Mouse (Mus musculus) lung, postnatal 0 days (tissue): ENCODE results near the gene Gm10277.

ENCODE experiments used
- CTCF ChIP-seq: IDR thresholded peaks from 2 replicates; pipeline ENCODE4 v1.5.1; 2016; ENCODE audit warnings: antibody characterized with exemption, mild to moderate bottlenecking
- EP300 ChIP-seq: IDR thresholded peaks from 2 replicates; pipeline ENCODE4 v1.6.1; 2016; ENCODE audit warnings: antibody characterized with exemption, mild to moderate bottlenecking, control low read depth

DNA sequence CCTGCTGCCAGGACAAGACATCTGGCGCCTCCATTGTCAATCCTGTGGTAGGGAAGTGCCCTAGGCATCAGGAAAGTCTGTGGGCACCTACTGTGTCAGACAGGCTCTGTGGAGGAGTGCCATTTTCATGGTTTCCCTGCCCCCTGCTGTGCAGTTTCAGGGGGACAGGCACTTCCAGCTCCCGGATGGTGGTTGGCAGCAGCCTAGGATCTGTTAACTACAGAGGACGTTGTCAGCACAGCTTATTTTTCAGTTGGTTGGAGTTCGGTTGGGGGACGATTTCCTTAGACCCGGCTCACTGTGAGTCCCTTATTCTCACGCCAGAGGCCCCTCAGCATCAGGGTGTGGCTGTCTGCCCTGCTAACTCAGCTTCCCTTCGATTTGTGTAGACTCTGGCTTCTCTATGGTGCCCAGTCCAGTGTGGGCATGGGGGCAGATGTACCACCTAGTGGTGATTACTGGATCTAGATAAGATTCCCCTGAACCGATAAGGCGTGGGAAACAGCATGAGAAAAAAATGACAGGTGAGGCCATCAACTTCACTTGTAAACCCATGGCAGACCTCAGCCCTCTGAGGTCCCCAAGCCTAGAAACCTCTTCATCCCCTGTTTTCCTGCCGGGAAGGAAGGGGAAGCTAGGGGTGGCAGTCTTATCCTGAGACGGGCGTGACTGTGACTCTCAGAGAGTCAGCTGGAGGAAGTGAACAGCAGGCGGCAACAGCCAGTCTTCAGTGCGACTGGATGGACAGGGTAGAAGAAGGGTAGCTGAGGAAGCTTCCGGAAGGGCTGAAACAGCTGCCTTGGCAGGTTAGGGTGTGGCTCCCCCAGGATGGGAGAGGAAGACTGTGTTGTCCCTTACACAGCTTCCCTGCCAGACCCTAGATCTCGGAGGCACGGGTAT is 3.5 kb downstream of the Gm10277 start:
- TF ChIP-seq CTCF (peak; percentile 54), EP300 (no peak)
